Comparison of ENCODE assay signal across 16 mouse cellular contexts in the genomic region with DNA sequence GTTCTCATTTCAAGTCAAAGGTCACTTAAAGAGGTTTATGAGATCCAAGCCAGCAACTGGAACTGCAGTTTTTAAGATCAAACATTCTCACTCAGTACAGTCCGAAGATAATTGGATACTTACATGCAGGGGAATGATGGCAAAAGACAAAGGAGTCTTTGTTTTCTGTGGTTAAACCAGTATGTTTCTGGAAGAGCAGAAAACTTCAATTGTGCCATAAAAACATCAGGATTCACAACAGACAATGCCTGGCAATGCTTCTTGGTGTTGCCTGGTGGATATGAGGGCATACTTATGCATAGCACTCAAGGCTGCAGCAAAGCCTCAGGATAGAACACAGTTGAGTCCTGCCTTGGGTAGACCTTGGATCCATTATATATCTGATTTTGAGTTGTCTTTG.
"Had no signal": no experiment of that assay in that cellular context is flagged by ENCODE, and none has a peak within 500 bp of the region (broad histone marks: within the 10 kb centered on the region; RNA-seq: fewer than 3 reads in every experiment).

No protein-coding gene starts in this region.

- H3K36me3 ChIP-seq: limb, embryonic 15.5 days; liver, embryonic 12.5 days; midbrain, embryonic 10.5 days; neural tube, embryonic 15.5 days; stomach, embryonic 15.5 days had no signal

- ATAC-seq: liver, embryonic 12.5 days had no signal

- H3K4me3 ChIP-seq: limb, embryonic 15.5 days; liver, embryonic 12.5 days; midbrain, embryonic 10.5 days; myocyte; neural tube, embryonic 15.5 days; stomach, embryonic 15.5 days had no signal

- H3K27ac ChIP-seq: limb, embryonic 15.5 days; liver, embryonic 12.5 days; midbrain, embryonic 10.5 days; neural tube, embryonic 15.5 days; stomach, embryonic 15.5 days had no signal

- H3K9me3 ChIP-seq: limb, embryonic 15.5 days; liver, embryonic 12.5 days; midbrain, embryonic 10.5 days; neural tube, embryonic 15.5 days; stomach, embryonic 15.5 days had no signal

- H3K4me1 ChIP-seq: liver, embryonic 12.5 days had no signal

- H3K4me2 ChIP-seq: limb, embryonic 15.5 days; liver, embryonic 12.5 days; lung, embryonic 14.5 days; neural tube, embryonic 15.5 days; stomach, embryonic 15.5 days had no signal

- H3K9ac ChIP-seq: limb, embryonic 15.5 days; liver, embryonic 12.5 days; lung, embryonic 14.5 days; neural tube, embryonic 15.5 days; stomach, embryonic 15.5 days had no signal

- DNase-seq: kidney, postnatal 14 days; layer of hippocampus, postnatal 36 days; lung, embryonic 14.5 days; lung, postnatal 10 days; lung, postnatal 4 days; midbrain, embryonic 14.5 days; right cerebral cortex, postnatal 4 days; spleen, adult 18-20 months; thymus, adult 2 months; thymus, postnatal 25 days had no signal

- H3K27me3 ChIP-seq: limb, embryonic 15.5 days; liver, embryonic 12.5 days; stomach, embryonic 15.5 days had no signal
